Mouse (Mus musculus) frontal cortex, adult 2 months (tissue): ENCODE results near the gene Gm1604a. TPM values are rescaled to one million over a fixed set of nuclear protein-coding genes. Genes with fewer than 3 reads are reported as not detected.
"Not testable (repeated sequence)": the region's sequence is repeated elsewhere in the genome, so short reads cannot be mapped to it uniquely, and the experiment has no call there.

Experiments used
- DNase-seq, 2 experiments: peaks; one replicate each; pipeline ENCODE4 v3.0.0; 2022; ENCODE audit warnings: low spot score in 1 of 2; ENCODE audit errors: extremely low spot score in 1 of 2
- polyA plus RNA-seq: library from polyadenylated mRNA; depleted of rRNA; stranded (reverse); fragments of >200 nt; gene quantifications from 2 replicates; pipeline ENCODE4 v1.2.3, GENCODE M21; 2012; rRNA removed

Gene Gm1604a
- polyA plus RNA-seq: 1.8 and 2.7 TPM in 2 replicates

GRCm38 (mm10) chr17:7025257-7025656, at the start of gene Gm1604a:
TSS of gene Gm1604a (plus strand) at chr17:7025568.
- DNase-seq: peak in 1 of 2 experiments; percentile 48

DNA sequence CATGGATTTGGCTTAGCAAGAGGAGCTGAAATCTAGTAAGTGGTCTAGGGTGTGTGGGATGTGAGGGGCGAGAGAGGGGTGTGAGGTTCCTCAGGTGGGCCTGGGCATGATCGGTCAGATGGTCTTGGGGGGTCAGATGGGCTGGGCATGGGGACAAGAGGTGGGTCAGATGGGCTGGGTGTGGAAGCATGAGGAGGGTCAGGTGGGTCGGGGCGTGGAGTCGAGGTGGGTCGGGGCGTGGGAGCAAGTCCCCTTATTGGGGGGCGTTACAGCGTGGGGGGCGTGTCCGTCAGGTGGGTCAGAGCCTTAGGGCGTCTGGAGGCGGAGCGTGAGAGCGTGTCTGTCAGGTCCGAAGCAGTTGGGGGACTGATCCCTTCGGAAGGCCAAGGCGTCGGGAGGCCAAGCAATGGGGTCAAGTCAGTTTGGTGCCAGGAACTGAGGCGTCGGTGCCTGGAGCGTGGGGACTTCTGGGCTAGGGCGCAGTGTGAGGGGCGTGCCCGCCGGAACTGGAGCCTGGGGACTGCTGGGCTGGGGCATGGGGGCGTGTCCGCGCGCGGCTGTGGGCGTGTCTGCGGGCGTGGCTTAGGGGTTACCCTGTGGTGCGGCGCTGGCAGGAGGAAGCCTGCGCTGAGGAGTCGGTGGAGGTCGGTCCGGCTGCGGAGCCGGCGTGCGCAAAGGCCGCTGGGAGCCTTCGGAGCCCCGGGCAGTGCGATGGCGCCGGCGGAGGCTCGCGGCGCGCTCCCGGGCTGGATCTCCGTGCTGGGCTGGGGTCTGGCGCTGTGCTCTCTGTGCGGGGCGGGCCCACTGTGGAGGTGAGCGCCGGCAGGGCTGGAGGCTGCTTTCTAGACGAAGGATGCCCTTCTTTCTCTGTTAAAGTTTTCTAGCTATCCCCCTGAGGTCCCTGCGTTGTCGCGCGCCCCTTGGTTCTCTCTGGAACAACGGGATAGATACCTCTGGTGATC, 46.8 kb upstream of the Gm1604a start, which contains the start of gene Gm49721:
Gm49721 (plus strand) TSS at position 618 of the 962 bp plus-strand sequence.
- peak; percentile 35 to 44 for DNase-seq

DNA sequence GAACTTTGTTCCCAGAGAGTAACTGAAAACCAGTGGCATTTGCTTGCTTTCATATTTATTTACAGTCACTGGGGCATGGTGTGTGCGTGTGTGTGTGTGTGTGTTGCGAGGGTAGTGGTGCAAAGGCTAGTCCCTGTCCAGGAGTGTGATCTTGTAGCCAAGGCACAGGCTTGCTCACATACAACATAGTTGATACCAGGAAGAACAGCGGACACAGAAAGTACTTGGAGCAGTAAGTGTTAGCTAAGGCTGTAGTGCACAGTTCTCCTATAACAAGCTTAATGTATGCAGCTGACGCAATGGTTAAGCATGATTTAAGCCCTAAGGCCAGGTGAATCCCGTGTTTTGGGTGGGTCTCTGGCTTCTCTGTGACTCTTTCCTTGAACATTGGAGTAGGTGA, 46.0 kb upstream of the Gm1604a start:
- DNase-seq: not testable (repeated sequence)

- DNase-seq: not testable (repeated sequence)
Measured at GRCm38 (mm10) chr17:6980144-6980543, 45.2 kb upstream of the Gm1604a start.

DNA sequence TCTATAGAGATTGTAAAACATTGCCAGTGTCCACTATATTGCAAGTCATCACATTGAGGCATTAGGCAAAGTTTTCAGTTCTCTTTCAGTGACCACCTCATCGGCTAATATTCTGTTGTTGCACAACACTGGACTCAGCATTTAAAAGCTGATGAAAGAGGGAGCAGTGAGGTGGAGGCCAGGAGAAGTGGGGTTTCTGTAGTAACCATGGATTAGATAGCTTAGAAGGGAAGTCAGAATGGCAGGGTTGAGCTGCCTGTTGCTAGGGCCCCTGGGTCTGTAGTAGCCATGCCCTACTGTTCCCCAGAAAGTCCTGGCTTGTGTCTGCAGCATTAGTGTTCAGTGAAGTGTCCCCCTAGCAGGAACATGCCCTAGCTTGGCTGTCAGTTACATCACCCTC, 39.2 kb upstream of the Gm1604a start:
- not testable (repeated sequence) for DNase-seq

DNA sequence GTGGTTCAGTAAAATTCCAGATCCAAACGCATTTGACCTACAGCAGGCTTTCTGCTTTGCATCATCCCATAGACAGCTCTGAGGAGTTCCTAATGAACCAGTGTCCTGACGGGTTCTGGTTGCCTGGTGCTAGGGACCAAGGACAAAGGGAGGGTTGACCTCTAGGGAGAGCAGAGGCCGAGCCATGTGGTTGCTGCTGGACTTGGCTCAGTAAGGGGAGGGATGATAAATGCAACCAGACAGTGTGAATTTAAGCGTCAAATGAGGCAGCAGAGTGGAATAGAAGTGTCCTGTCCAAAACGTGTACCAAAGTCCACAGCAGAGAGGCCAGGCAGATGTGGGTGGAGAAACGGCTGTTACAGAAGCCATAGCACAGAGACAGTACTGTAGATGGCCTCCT, 29.9 kb upstream of the Gm1604a start:
- DNase-seq: not testable (repeated sequence)

DNA sequence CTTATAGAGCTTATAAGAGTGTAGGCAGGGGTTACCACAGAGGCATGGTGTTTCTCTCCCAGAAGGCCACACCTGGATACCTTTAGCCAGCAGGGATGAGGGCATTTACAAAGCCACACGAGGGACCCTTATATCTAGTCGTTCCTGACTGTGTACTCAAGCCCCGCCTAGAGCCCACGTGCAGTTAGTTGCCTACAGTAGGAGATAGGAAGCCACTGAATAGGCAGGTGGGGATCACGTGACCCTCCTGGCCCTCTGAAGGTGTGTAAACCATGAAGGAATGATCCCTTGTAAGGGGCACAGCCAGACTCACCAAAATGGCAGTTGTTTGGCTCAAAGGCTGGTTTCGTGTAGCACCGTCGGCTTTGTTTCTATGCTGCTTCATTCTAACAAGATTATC, 28.5 kb upstream of the Gm1604a start:
- not testable (repeated sequence) for DNase-seq

DNA sequence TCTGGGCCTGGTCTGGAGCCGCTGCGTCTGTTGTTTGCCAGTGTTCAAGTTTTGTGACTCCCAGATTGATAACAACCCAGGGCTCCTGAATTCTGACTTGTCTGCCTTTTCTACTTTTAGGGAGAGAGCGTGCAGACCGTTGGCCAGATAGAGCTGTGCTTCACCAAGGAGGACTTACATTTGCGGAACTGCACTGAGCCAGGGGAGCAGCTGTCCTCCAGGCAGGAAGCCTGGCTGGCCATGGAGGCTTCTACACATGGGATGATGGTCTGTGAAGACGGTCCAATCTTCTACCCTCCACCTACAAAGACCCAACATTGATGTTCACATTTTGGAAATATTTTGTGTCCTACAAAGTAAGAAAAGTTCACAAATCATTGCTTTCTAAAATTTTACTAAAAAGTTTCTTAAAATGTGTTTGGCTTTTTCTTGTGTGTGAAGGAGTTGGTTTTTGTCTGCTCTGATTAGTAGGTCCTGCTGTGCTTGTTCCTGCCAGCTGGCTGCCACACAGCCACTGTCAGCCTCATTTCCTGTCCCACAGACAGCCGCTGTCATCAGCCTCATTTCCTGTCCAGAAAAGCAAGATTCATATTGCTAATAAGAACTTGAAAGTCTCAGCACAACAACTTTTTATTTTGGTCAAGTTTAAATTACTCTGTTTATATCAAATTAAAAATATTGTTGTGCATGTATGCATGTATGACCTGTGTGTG, 27.4 kb upstream of the Gm1604a start:
- DNase-seq: not testable (repeated sequence)

DNA sequence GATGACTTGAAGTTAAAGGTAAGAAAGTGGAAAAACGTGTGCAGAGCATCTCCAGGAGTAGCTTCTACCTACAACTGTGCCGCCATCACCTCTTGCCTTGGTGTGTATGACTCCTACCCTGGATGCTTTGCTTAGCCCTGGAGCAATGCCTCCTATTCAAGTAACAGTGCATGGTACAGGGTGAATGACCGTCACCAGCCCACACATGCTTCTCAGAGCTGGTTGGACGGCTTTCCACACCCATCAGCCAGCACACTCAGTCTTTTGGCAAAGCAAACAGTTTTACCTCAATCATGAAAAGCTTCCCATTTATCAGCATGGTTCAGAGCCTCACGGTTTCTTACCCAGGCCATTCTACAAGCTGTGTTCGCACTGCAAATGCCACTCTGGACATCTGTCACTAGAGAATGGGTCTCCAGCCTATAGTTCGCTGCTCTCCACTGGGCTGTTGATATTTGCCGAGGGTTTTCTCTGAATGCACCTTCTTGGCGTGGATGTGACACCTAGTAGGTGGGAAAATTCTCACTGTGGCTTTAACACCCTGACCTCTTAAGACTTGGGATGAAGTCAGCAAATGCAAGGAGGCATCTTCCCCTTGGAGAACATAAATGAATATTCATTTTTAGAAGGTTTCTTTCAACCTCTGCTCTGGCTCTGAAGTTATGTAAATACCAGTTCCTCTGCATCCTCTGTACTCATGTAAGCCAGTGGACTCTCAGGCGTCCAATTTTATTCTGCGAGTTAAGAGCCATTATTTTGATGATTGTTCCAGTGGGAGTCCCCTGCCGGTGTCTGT, 23.4 kb upstream of the Gm1604a start:
- not testable (repeated sequence) for DNase-seq

DNA sequence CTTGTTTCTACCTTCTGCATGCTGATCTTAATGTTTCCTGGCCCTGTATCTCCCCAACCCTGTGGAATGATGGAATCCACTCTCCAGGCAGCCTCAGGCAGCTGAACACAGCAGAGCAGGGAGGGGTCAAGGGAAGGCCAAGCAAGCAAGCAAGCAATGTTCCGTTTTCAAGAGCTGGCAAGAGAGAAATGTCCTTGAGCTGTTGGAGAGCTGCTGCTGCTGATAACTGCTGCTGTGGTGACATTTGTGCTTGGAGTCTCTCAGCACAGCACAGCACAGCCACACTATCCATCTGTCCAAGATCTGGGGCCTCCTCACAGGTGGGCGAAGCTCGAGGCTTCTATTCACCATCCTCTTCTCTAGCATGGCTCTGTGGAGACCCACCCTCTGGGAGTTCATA, 22.0 kb upstream of the Gm1604a start:
- not testable (repeated sequence) for DNase-seq

GRCm38 (mm10) chr17:7005646-7006045, 19.7 kb upstream of the Gm1604a start:
- DNase-seq: not testable (repeated sequence)

GRCm38 (mm10) chr17:7008885-7009284, 16.5 kb upstream of the Gm1604a start:
- not testable (repeated sequence) for DNase-seq

DNA sequence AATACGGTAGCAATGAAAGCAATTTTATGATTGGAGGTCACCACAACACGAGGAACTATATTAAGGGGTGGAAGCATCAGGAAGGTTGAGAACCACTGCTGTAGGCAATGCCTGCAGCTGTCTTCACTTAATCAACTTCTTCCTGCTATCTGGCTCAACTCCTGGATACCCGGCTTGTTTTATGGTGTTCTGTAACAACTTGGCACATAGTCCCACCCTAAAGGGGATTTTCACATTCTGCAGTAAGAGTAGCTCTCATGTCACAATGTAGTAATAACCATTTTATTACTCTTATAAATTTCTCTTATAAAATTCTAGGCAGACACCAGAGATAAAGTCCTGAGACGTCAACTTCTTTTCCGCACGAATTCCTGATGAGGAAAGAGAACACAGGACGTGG, 15.9 kb upstream of the Gm1604a start:
- DNase-seq: not testable (repeated sequence)

- not testable (repeated sequence) for DNase-seq
Measured at GRCm38 (mm10) chr17:7009901-7010300, 15.5 kb upstream of the Gm1604a start.

GRCm38 (mm10) chr17:7014190-7014589, 11.2 kb upstream of the Gm1604a start:
- DNase-seq: not testable (repeated sequence)

DNA sequence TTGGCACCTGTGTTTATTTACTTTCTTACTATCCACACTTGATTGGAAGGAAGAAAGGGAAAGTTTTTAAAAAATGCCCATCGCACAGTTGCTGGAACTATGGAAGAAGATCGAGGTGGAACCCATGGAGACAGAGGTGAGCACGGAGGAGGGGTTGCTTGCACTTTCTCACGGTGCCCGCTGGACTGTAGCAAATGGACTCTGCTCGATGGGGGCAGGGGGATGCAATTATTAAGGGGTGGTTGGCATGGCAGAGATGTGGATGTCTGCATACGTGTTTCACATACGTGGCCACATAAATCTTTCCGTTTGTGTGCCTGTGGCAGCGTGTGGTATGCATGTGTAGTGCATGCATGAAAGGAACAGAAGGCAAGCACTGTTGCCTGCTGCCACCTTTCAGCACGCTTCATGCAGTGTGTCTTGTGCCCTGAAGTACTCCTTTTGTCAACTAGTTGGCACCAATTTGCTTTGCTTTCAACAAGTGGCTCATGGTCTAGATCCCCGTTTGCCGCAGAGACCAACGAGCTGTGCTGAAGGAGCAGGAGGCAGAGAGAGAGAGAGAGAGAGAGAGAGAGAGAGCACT, 487 bp downstream of the Gm1604a start:
- DNase-seq: not testable (repeated sequence)

DNA sequence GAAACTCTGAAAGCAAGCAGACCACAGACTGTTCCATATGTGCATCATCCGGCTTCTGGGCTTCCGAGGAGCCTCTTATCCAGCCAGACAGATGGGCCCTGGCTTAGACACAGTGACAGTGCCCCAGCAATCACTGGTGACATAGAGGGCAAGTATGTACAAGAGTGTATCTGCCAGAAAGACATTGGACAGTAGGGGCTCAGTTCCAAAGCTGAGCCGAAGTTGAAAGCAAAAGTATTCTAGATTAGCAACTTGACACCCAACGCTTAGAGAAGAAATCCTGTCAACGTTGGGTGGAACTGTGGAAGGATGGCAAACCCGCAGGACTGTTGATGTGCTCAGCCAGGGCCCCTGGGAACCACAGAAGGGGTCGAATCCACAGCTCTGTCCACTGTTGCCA, 4.8 kb downstream of the Gm1604a start:
- not testable (repeated sequence) for DNase-seq

DNA sequence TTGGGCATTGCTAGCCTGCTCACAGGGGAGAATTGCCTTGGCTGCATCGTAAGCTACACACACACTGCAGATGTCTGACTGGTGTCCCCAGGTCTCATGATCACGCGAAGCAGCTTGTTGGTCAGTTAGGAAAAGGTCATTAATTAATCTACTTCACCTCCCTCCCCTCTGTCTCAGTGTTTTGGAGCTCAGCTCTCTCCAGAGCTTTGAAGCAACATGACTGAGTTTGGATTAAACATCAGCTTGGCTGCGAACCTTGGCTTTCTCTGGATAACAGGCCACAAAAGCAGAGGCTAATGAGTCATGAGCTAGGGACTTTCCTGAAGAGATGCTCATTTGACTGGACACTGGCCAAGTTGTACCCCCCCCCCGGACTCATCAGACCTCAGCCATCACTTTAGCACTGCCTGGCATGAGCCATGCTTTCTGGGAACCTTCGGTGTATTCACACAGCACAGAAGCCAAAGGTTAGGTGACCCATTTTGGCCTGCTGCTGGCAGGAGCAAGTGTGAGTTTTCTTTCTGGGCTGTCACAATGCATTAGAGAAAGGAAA, 5.3 kb downstream of the Gm1604a start:
- not testable (repeated sequence) for DNase-seq
